Mouse (Mus musculus): ENCODE results near the gene Abcc3.

The Abcc3 gene

DNA sequence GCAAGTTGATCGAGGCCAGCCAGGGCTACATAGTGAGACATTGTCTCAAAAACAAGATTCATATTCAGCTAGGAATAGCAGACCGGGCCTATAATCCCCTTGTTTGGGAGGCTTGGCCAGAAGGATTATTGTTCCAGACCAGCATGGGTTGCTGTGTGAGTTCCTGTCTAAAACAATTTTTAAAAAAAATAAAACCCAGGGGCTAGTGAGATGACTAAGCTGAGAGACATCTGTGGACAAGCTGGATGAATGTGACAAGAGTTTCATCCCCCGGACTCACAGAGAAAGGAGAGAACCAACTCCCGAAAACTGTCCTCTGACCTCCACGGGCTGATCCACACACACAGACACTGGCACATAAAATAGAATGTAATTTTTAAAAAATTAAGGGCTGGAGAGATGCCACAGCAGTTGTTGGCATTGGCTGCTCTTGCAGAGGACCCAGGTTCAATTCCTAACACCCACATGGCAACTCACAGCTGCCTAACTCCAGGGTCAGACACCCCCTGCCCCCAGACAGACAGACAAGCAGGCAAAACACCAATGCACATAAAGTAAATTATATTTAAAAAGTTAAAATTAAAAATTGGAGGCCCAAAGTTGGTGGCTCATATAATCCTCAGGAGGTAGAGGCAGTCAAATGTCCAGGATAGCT, 69.4 kb downstream of the Abcc3 start:
- no peak for DNase-seq

DNA sequence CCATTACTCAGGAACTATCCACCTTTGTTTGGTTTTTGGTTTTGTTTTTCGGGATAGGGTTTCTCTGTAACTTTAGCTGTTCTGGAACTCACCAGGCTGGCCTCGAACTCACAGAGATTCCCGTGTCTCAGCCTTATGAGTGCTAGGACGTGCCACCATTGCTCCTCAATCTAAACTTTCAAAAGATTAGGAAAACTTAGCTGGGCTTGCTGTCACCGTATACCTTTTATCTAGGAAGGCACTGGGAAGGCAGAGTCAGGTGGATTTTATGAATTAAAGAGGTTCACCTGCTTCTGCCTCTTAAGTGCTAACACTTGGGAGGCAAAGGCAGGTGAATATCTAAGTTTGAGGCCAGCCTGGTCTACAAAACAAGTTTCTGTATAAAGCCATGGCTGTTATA, 70.2 kb downstream of the Abcc3 start:
- DNase-seq = no peak

DNA sequence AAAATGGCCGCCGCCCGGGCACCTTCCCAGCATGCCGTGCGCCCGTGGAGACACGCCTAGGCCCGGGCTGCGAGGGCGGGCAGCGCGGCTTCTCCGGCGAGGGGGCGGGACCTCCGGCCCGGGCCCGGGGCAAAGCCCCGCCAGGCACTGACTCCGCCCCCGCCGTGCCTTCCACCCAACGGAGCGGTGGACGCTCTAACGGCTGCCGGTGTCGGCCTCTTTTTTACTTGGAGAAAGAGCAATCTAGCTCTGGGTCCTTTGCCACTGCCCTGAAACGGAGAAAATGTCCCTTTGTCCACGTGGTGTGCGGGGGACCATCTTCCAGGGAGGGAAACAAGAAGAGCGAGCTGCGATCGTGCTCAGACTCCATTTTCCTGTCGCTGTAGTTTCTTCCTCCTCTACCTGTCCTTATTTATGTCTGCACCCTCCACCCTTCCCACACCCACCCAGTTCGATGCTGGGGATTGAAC, 70.8 kb downstream of the Abcc3 start, which contains the start of gene Luc7l3:
Gene Luc7l3 (minus strand): TSS at position 58 of the 470 bp plus-strand sequence.
- peak; percentile 96 for DNase-seq

DNA sequence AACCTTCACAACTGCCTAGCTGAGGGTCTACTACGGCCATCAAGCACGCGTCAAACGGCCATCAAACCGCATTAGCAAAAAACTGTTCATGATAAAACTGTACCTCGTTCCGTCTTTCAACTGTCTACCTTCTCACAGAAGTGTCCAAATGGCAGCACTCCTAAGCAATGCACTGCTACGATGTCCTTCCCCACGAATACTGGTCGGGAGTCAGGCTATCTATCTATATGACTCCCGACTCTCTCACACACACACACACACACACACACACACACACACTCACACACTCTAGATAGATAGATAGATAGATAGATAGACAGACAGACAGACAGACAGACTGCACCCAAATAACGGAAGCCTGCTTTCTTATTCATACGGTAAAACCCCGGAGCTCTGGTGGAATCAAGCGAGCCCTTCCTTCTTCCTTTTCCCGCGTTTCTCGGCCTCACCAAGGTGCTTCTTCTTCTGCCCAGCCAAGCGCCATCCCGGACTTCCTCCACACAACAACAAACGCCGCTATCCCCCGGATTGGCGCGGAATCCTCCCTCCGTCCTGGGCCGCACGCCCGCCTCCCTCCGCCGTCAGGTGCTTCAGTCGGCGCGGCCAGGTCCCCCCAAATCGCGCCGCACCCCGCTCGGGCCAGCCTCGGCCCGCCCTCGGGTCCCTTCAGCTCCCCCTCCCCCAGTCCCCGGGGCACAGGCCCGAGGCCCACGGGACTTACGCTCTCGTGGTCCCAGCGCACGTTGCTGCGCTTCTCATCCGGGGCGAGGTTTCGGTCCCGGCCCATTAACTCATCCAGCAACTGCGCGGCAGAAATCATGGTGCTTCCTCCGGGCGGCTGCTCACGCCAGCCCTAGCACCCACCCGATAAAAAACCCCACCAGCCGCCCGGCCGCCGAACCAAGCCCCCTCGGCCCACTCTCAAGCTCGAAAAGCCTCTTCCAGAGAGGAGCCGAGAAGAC, 71.5 kb downstream of the Abcc3 start:
- no peak for DNase-seq

DNA sequence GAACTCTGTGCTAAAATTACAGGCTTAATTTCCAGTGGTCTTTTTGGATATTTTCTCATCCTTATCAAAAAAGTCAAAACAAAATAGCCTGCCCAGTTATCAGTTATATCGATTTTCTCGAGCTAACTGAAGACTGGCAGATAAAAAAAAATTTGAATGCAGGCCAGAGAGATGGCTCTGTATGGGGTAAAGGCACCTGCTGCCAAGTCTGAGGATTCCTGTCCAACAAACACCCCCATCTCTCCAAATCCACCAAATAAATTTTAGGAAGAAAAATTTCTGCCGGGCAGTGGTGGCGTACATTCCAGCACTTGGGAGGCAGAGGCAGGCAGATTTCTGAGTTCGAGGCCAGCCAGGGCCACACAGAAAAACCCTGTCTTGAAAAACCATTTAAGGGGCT, 74.7 kb downstream of the Abcc3 start:
- DNase-seq = no peak

DNA sequence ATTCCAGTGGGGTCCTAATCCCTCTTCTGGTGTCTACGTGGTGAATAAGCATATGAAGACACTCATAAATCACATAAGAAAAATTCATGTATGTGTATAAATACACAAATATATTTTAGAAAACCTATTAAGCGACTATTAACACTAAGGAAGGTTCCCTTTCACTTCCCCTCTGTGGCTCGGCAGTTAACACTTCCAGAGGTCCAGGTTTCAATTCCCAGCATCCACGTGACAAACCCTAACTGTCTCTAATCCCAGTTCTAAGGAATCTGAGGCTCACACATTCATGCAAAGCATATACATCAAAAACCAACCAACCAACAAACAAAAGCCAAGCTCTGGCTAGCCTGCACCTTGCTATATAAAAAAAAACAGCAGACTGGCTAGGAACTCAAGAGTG, 75.3 kb downstream of the Abcc3 start:
- no peak for DNase-seq

DNA sequence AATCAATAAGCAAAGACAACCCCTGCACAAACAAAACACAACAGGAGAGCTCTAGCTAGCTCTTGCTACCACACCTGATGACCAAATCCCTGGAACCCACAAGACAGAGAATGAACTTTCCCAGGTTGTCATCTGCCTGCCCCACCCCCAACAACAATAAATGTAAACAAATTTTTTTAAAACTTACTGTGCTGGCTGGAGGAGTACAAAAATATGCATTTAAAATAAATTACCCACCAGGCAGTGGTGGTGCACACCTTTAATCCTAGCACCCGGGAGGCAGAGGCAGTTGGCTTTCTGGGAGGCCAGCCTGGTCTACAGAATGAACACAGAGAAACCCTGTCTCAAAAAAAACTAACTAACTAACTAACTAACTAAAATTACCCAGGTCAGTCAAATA, 75.8 kb downstream of the Abcc3 start:
- no peak for DNase-seq

DNA sequence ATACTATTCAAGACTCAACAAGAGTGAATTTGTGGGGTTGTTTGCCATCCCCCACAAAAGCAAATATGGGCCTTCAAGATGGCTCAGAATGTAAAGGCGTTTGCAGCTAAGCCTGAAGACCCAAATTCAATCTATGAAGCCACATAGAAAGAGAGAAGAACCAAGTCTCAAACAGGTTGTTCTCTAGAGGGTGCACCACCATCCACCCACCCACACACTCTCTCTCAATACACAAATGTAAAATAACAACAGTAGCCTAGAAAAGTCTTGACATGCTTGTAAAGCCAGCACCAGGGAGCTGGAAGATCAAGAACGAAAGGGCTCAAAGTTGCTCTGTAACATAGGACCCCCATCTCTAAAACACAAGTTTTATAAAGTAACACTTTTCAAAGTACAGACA, 76.3 kb downstream of the Abcc3 start:
- DNase-seq = no peak

DNA sequence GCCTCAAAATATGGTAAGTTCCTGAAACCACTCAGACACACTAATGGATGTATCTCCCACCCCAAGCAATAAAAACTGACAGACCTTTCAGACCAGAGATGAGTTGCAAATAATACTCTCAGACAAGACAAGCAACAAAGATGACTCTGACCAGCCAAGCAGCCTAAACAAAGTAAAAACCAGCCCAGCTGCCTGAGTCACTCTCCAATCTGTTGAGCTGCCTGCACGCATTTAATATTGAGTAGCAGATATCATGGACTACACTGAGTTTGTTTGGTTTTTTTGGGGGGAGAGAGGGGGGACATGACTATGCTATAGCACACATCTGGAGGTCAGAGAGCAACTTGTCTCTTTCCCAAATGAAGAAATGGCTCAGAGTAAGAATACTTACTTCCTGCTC, 77.5 kb downstream of the Abcc3 start:
- no peak for DNase-seq

DNA sequence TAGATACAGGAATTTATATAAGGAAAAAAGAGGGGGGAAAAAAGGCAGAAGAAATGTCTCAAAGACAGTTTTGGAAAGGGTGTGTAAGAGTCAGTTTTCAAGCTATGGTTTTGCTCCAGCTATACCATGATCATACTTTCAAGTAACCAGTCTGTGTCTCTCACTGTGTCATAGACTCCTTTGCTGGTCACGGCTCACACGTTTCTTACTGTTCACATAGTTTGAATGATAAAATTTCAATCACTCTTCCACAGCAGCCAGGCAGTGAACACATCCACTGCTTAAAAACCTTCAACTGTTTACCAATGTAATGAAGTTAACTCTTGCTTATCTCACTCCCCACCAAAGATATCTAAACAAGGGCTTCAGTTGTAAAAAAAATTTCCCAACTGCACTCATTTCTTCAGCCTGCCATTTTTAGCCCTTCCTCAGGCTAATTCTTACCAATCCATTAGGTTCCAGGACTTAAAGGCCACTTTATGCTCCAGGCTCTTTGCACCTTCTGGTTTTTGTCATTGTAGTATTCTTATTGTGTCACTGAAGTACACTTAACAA, 78.6 kb downstream of the Abcc3 start:
- no peak for DNase-seq

DNA sequence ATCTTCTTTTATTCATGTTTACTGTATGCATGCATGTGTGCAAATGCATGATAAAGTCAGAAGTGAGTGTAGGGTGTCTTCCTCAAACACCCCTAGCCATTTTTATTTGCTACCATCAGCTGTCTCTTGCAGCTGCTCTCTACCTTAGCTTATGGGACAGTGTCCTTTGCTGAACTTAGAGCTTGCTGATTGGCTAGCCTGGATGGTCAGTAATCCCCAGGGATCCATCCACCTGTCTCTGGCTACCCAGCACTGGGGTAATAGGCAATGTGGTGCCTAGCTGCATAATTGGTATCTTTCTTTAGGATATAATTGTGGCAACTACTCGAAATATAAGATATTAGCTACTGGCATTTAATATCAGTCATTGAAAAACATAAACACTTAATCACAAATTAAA, 80.1 kb downstream of the Abcc3 start:
- DNase-seq = no peak

DNA sequence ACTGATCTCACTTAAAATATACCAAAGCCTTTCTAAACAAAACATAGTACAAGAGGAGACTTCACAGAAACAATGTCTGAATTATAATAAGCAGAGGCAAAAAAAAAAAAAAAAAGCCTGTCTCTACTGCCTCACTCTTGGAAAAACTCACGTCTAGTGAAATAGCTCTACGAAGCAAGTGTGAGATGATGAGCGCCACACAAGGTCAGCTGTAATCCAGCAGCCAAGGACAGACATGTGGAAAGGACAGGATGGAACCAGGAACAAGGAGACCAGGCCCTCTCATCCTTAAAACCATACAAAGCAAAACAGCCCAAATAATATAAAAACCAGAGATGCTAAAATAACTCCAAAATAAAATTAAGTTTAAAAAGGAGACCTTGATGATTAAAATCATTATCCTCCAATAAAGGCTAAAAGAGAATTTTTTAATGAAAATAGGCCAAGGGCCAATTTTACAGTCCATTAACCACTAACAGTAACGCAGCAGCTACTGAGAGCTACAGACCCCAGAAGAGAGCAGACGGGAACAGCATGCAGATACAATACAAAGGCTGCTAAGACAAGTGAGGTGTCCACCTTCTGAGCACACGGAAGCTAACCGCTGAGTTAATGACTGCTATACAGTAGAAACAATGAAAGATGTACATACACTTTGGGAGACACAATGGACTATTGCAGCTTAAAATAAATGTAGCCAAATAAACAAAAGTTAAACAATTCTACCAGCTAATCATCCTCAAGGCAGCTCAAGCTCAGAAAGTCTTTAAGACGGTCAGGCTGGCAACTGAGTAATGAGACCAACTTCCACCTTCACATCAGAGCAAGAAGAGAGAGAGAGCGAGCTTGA, 97.6 kb downstream of the Abcc3 start:
- DNase-seq = no peak
